Mouse (Mus musculus) embryonic facial prominence, embryonic 15.5 days (tissue): ENCODE results near the gene Pik3cg. TPM values are rescaled to one million over a fixed set of nuclear protein-coding genes. Genes with fewer than 3 reads are reported as not detected.

Experiments
- ATAC-seq: fragments of 200-750 bp; cut with Nextera tagmentation; 2 replicates; pipeline ENCODE4 v1.8.0; 2017; ENCODE audit warnings: low read depth, moderate TSS enrichment; ENCODE audit not compliant: insufficient number of reproducible peaks, low FRiP score, low TSS enrichment
- H3K27ac ChIP-seq: fragments of 300-500 bp; sonication (generic); replicated peaks from 2 replicates; pipeline ENCODE4 v1.5.1; 2015; ENCODE audit warnings: mild to moderate bottlenecking, inconsistent platforms
- H3K27me3 ChIP-seq: fragments of 300-500 bp; sonication (generic); 2 replicates; pipeline ENCODE4 v1.6.1; 2015; ENCODE audit warnings: inconsistent platforms
- H3K36me3 ChIP-seq: fragments of 300-500 bp; sonication (generic); 2 replicates; pipeline ENCODE4 v1.6.1; 2015; ENCODE audit warnings: mild to moderate bottlenecking, inconsistent platforms
- H3K4me1 ChIP-seq: fragments of 300-500 bp; sonication (generic); 2 replicates; pipeline ENCODE4 v1.6.1; 2015; ENCODE audit warnings: inconsistent platforms
- H3K4me2 ChIP-seq: fragments of 300-500 bp; sonication (generic); replicated peaks from 2 replicates; pipeline ENCODE4 v1.6.1; 2015; ENCODE audit warnings: mild to moderate bottlenecking, inconsistent platforms
- H3K4me3 ChIP-seq: fragments of 300-500 bp; sonication (generic); replicated peaks from 2 replicates; pipeline ENCODE4 v1.5.1; 2015; ENCODE audit warnings: mild to moderate bottlenecking, inconsistent platforms
- H3K9ac ChIP-seq: fragments of 300-500 bp; sonication (generic); 2 replicates; pipeline ENCODE4 v1.6.1; 2015; ENCODE audit warnings: inconsistent platforms
- H3K9me3 ChIP-seq: fragments of 300-500 bp; sonication (generic); replicated peaks from 2 replicates; pipeline ENCODE4 v1.6.1; 2016; ENCODE audit warnings: inconsistent platforms
- WGBS: fragments of 180-500 bp; shearing (Covaris S2); methylation state at CpG from one replicate; pipeline ENCODE4 v1.1.7; 2015; 5-methylcytosine and 5-hydroxymethylcytosine counted together
- polyA plus RNA-seq: library from polyadenylated mRNA; unstranded; fragments of >200 nt; fragmentation: Nextera tagmentation; extraction: Ambion mirVana; gene quantifications from 2 replicates; pipeline ENCODE4 v1.2.1, GENCODE M21; 2015

The Pik3cg gene
- polyA plus RNA-seq, 1 experiment from 2014 or later = 2.8 TPM

DNA sequence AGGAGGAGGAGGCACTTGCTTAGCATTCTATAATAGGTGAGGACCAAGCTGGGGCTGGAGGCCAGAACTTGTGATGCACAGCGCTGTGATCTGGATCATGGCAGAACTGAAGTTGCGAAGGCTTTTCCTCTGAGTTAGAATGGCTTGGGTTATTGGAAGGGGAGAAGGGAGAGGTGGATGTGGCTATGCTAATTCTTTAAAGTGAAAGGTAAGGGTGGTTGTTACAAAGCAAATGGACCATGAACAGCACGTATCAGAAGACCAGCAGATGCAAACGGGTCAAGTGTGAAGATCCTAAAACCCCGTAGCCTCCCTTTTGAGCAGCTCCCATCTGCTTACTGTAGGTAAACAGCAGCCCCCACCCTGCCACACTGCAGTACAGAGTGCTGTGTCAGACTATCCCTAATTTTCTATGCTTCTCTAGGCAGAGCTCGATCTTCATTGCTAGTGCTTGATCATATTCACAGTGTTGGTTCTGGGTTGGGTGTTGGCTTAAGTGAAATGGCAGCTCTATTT is 7.3 kb downstream of the Pik3cg start:
- H3K27me3 ChIP-seq = no peaks in the 10 kb centered on the region
- WGBS = 87% methylated on average over 6 of the region's 6 CpGs
- H3K4me2 ChIP-seq = no peak overlapping the region
- H3K36me3 ChIP-seq = no peaks in the 10 kb centered on the region
- H3K4me1 ChIP-seq = no peaks in the 10 kb centered on the region
- ATAC-seq = no peak
- no peak overlapping the region for H3K4me3 ChIP-seq
- no peaks in the 10 kb centered on the region for H3K9me3 ChIP-seq
- no peak overlapping the region for H3K27ac ChIP-seq
- no peak overlapping the region for H3K9ac ChIP-seq

DNA sequence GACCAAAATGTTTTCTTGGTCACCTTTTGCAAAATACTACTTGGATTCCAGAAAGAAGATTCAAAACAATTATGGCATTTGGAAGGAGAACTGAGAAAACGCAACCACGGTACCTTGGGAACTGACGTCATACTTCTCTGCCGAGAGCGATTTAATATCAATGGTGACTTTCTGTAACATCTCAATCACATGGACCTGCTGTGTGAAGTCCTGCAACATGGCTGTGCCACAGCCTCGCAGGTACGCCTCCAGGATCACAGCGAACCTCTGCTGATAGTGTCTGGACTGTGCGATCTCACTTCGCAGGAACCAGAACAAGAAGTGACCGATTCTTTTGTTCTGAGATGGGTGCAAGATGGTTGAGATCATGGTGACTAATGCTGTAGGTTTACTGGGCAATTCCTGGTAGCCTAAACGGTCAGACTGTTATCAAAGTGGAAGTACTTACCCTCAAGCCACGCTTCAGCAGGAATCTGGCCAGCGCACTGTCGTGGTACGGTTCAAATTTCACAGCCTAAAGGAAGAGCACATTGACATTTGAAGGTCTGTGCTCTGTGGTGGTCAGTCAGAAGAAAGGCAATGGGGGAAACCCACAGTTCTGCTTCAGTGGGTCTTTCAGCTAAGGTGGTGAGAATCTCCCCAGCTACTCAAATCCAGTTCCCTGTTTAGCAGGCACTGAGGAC is 7.9 kb downstream of the Pik3cg start:
- ATAC-seq = no peak
- Histone ChIP-seq H3K4me2 (no peak overlapping the region), H3K36me3 (no peaks in the 10 kb centered on the region), H3K27me3 (no peaks in the 10 kb centered on the region), H3K4me1 (no peaks in the 10 kb centered on the region), H3K27ac (no peak overlapping the region), H3K9ac (no peak overlapping the region), H3K4me3 (no peak overlapping the region), H3K9me3 (no peaks in the 10 kb centered on the region)
- 73% methylated on average over 16 of the region's 16 CpGs for WGBS

DNA sequence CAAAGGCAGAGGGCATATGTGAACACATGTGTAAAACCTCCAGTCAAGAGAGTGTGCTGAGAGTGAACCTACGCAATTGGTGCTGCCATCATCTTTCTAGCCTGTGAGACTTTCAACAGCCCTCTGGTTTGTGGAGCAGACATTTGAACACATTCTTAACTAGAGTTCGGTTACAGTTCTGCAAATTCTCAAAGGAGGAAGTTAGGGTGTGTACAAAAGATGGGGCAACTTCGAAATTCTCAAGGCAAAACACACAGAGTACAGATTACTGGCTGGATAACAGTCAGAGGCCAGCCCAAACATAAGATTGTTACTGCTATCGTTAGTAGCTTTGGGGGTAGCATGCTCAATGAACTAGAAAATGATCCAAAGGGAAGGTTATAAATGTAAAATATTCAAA is 9.0 kb downstream of the Pik3cg start:
- Histone ChIP-seq H3K4me2 (no peak overlapping the region), H3K36me3 (no peaks in the 10 kb centered on the region), H3K4me3 (no peak overlapping the region), H3K9ac (no peak overlapping the region), H3K27me3 (no peaks in the 10 kb centered on the region), H3K4me1 (no peaks in the 10 kb centered on the region), H3K9me3 (no peaks in the 10 kb centered on the region), H3K27ac (no peak overlapping the region)
- no peak for ATAC-seq
- 76% methylated on average over 4 of the region's 4 CpGs for WGBS

DNA sequence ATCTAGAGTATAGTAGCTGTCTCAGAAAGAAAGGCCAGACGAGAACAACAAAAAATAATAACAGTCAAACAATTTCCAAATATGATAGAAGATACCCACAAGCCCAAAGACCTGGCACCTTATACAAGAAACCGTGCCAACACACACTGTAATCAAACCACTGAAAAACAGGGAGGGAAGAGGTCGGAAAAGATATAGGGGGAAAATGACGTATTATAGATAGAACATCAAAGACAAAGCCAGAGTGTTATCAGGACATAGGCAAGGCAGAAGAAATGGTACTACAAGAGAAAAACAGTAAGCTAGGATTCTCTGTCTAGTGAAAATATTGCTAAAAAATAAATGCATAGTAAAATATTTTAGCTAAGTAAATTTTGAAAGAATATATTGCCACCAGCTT is 10.4 kb downstream of the Pik3cg start:
- 89% methylated on average over 4 of the region's 4 CpGs for WGBS
- Histone ChIP-seq H3K4me1 (no peaks in the 10 kb centered on the region), H3K36me3 (no peaks in the 10 kb centered on the region), H3K4me2 (no peak overlapping the region), H3K27ac (no peak overlapping the region), H3K4me3 (no peak overlapping the region), H3K9ac (no peak overlapping the region), H3K9me3 (no peaks in the 10 kb centered on the region), H3K27me3 (no peaks in the 10 kb centered on the region)
- no peak for ATAC-seq

DNA sequence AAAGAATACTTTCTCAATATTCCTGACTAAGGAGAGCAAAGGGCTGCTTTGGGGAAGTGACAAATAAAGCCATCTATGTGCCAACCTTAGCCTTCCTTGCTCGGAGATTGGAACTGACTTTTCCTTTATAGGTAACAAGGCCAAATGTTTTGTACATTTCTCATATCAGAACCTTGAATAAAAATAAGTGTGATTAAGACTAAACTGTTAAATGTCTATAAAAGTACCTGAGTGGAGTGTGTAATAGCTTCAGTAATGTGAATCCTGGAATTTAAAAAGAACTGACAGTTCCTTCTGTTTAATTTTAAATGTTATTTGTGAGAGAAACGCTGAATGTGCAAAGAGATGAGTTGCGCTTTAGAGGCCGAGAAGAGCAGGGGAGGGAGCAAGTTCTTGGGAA is 13.5 kb downstream of the Pik3cg start:
- no peak for ATAC-seq
- H3K9me3 ChIP-seq = no peaks in the 10 kb centered on the region
- no peaks in the 10 kb centered on the region for H3K4me1 ChIP-seq
- WGBS = 87% methylated on average over 4 of the region's 4 CpGs
- no peak overlapping the region for H3K4me3 ChIP-seq
- H3K27me3 ChIP-seq = no peaks in the 10 kb centered on the region
- no peak overlapping the region for H3K4me2 ChIP-seq
- no peak overlapping the region for H3K27ac ChIP-seq
- H3K9ac ChIP-seq = no peak overlapping the region
- H3K36me3 ChIP-seq = no peaks in the 10 kb centered on the region

DNA sequence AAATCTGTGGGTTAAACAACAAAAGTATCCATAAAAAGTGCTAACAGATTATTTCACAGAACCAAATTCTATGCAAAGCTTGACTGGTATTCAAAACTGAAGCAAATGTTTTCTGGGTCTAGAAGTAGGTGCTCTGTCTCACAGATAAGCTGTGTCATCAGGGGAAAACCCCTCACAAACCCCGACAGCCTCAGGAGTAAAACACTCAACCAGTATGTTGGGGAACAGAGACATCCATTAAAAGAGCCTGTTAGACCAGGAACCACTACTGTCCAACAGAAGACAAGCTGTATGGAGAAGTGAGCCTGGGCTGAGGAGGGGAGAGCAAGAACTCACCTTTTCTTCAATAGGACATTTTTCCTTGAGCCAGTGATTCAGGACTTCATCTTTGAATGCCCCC is 14.1 kb downstream of the Pik3cg start:
- no peak for ATAC-seq
- Histone ChIP-seq H3K9me3 (no peaks in the 10 kb centered on the region), H3K9ac (no peak overlapping the region), H3K4me2 (no peak overlapping the region), H3K4me3 (no peak overlapping the region), H3K36me3 (no peaks in the 10 kb centered on the region), H3K4me1 (no peaks in the 10 kb centered on the region), H3K27ac (no peak overlapping the region), H3K27me3 (no peaks in the 10 kb centered on the region)
- WGBS = 72% methylated on average over 1 of the region's 1 CpGs

DNA sequence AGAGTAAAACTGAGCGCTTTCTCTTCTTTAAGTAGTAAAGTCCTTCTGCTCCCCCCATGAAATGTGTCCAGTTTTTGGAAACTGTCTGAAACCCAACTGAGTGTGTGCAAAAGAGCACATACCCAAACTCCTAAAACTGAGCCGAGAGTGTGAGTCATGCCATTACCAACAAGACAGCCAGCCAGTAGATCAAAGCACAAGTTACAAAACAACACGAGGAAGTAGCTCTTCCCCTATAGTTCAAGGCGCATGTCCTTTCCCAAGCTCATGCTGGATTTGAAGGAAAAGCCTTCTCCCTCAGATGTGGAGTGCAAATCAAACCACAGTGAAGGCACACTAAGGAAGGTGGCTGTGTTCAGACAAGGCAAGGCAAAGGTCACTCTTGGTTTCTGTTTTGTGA is 17.5 kb downstream of the Pik3cg start:
- H3K4me1 ChIP-seq = no peaks in the 10 kb centered on the region
- H3K27me3 ChIP-seq = no peaks in the 10 kb centered on the region
- ATAC-seq = no peak
- H3K9me3 ChIP-seq = no peaks in the 10 kb centered on the region
- H3K27ac ChIP-seq = no peak overlapping the region
- H3K4me3 ChIP-seq = no peak overlapping the region
- H3K4me2 ChIP-seq = no peak overlapping the region
- WGBS = 69% methylated on average over 4 of the region's 4 CpGs
- H3K9ac ChIP-seq = no peak overlapping the region
- no peaks in the 10 kb centered on the region for H3K36me3 ChIP-seq

DNA sequence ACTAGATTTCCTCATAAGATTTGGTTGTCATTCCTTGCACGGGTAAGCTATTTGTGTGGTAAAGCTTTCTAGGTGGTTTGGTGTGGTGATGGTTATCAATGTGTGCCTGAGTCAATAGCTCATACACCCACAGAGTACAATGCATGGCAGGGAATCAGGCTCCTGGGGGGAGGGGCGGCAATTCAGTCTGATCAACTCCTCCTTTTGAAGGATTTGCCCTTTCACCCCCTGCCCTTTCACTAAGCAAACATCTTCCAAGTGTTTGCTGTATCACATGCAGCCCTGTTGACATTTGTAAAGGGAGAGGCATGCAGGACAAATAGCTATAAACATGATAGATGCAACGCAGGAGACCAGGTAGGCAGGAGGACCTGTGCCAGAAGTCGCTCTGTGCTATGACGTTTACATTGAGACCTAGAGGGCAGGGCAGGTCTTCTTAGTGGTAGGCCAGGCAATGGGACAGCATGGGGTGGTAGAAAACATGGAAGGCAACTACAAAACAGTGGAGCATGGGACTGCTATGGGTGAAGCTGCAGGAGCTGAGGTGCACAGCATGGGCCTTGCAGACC is 20.7 kb downstream of the Pik3cg start:
- H3K9me3 ChIP-seq = no peaks in the 10 kb centered on the region
- no peak overlapping the region for H3K4me3 ChIP-seq
- WGBS = 62% methylated on average over 5 of the region's 5 CpGs
- H3K4me2 ChIP-seq = no peak overlapping the region
- no peak overlapping the region for H3K9ac ChIP-seq
- H3K27me3 ChIP-seq = no peaks in the 10 kb centered on the region
- H3K27ac ChIP-seq = no peak overlapping the region
- no peak for ATAC-seq
- H3K36me3 ChIP-seq = no peaks in the 10 kb centered on the region
- no peaks in the 10 kb centered on the region for H3K4me1 ChIP-seq

DNA sequence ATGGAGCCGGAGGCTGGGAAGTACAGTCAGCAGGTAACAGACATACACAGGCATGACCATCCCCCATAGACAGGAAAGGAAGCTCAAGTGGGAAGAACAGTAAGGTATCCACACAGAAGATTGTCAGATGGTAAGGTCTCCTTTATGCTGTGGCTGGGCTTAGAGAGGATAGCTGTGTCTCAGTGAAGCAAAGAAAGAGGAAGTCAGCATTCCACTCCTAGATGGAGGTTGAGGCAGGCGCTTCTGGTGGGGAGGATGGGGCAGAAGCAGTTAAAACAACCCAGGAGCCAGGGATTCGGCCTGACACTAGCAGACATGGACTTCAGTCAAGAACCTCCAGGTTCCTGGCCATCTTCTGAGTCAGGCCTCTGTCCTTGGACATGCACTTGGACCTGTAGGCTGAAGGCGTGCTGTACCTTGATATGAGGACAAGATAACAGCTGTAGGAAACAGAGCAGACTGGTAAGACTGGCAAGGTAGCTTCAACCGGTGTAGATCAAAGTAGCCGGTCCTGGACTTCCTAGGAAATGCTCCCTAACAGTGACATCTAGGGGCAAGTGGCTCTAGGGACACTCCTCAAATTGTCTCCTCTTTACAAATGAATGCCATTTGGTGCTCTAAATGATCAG is 21.7 kb downstream of the Pik3cg start:
- H3K27ac ChIP-seq = no peak overlapping the region
- ATAC-seq = no peak
- H3K4me3 ChIP-seq = no peak overlapping the region
- H3K27me3 ChIP-seq = no peaks in the 10 kb centered on the region
- 80% methylated on average over 6 of the region's 6 CpGs for WGBS
- no peaks in the 10 kb centered on the region for H3K9me3 ChIP-seq
- H3K4me1 ChIP-seq = no peaks in the 10 kb centered on the region
- no peak overlapping the region for H3K4me2 ChIP-seq
- no peak overlapping the region for H3K9ac ChIP-seq
- H3K36me3 ChIP-seq = no peaks in the 10 kb centered on the region

DNA sequence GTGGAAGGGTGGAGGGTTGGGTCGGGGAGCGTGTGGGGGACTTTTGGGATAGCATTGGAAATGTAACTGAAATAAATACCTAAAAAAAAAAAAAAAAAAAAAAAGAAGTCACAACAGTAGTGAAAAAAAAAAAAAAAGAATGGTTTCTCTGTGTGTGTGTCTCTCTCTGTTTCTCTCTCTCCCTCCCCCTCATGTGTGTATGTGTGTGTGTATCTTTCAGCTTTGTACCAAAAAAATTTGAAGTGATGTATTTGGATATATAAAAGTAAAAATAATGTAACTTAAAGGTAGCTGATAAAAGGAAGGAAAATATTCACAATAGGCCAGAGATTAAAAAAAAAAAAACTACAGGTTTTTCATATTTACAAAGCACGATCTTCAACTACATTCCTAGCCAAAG is 23.6 kb downstream of the Pik3cg start:
- ATAC-seq = no peak
- H3K9me3 ChIP-seq = no peaks in the 10 kb centered on the region
- no peak overlapping the region for H3K4me3 ChIP-seq
- no peak overlapping the region for H3K9ac ChIP-seq
- no peaks in the 10 kb centered on the region for H3K27me3 ChIP-seq
- H3K27ac ChIP-seq = no peak overlapping the region
- WGBS = 95% methylated on average over 3 of the region's 3 CpGs
- no peak overlapping the region for H3K4me2 ChIP-seq
- H3K36me3 ChIP-seq = no peaks in the 10 kb centered on the region
- no peaks in the 10 kb centered on the region for H3K4me1 ChIP-seq

DNA sequence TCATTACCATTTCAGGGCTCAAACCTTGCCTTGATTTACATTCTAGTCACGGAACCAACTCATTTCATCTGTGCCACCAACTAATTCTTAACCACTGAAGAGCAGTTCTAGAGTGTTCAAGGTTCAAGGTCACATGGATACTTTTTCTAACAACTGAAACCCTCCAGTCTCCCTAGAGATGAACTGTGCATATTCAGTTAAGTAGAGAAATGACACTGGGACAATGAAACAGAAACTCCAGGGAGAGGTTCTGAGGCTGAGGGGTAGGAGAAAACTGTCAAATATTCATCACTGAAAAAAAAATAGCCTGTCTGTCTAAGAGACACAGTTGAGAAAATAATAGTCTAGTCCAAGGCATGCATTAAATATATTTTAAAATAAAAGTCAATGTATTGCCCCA is 24.9 kb downstream of the Pik3cg start:
- no peaks in the 10 kb centered on the region for H3K36me3 ChIP-seq

More for the DNA sequence above, 24.9 kb downstream of the Pik3cg start:
- 67% methylated on average over 1 of the region's 1 CpGs for WGBS
- ATAC-seq = no peak
- H3K4me1 ChIP-seq = no peaks in the 10 kb centered on the region
- H3K9ac ChIP-seq = no peak overlapping the region
- H3K27ac ChIP-seq = no peak overlapping the region
- H3K27me3 ChIP-seq = no peaks in the 10 kb centered on the region
- no peak overlapping the region for H3K4me2 ChIP-seq
- H3K4me3 ChIP-seq = no peak overlapping the region
- H3K9me3 ChIP-seq = no peaks in the 10 kb centered on the region
